Mouse (Mus musculus) testis, postnatal 14 days (tissue): ENCODE results near the gene Cbfa2t2.
A peak's percentile ranks its signal among the peaks of the same experiment; 100 is the strongest.

ENCODE experiments used
- DNase-seq: peaks from one replicate; pipeline ENCODE4 v3.0.0; 2021; ENCODE audit warnings: low spot score

Gene Cbfa2t2

DNA sequence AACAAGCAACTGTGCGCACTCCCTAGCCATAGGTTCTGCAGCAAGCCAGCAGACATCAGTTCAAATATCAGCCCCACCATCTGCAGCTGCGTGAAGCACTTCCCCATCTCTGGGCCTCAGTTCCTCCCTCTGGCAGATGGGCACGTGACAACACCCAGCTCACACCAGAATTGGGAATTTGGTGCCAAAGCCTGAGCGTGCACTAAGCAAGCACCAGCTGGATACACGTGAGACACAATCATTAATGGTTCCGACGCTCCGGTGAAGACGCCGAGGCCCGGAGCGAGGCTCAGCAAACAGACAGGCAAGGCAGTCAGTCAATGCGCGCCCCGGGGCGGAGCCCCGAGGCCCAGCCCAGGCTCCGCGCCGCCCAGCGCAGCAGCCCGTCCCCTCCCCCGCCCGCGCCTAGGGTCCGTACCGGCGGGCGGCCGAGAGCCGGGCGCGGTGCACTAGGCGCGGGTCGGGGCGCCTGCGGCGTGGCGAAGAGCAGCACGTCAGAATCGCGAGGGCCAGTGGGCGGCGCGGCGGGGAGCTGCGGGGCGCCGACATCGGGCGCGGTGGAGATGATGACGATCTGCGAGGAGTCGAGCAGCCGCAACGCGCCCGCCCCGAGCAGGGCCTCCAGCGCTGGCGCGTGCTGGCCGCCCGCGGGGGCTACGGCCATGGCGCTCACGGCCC, 132.9 kb downstream of the Cbfa2t2 start:
- DNase-seq = peak; percentile 62

GRCm38 (mm10) chr2:154569836-154570286, 133.6 kb downstream of the Cbfa2t2 start, which contains the start of gene E2f1:
E2f1 (minus strand) TSS chr2:154569892.
- peak; percentile 97 for DNase-seq

DNA sequence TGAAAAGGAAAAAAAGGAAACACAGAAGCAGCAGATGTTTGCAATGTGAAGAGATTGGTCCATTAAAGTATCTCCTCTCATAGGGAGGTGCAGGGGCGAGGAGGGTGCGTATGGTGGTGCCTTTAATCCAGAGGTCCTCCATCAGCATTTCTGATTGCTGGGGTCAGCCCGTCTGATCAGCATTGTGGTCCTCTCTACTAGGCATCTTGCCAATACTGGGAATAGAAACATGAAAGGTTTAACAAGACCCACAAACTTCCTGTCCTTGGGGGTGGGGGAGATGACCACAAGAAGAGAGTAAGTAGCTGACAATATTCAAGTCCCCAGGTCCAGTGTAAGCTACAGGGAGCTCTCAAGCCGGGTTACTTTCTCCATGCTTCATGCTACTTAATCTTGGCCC, 134.4 kb downstream of the Cbfa2t2 start:
- DNase-seq = no peak

- DNase-seq = no peak
These were observed 135.0 kb downstream of the Cbfa2t2 start for GRCm38 (mm10) chr2:154571266-154571665.

DNA sequence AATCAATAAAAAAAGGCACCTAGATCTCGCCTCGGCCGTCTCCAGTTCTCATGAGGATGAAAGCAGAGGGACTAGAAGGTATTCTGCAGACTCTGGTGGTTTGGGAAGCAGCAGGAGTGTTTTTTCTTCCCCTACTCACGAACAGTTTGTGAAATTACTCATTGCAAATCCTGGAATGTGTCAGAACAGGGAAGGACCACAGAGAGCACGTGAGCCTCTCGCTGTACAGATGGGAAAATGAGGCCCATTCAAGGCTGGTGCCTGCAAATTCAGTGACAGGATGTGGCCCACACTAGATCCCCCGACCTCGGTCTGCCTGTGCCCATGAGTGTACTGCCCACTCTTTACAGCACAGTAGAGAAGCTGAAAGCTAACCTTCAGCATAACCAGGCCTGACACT, 135.7 kb downstream of the Cbfa2t2 start:
- DNase-seq = no peak

DNA sequence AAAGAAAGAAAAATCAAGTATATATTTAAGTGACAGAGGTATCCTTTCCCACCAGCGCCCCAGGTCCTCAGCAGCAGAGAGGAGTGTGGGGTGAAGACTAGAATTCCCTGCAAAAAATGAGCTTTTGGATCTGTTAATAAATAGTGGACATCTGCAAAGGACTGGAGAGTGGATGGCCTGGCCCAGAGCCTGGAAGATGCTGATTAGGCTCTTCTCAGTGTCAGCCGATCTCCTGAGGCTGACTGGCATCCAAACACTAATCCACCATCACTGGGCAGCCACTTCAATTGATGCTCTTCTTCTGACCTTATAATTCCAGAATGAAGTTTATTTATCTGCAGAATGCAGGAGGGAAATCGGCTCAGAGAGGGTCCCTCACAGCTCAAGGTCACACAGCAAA, 136.7 kb downstream of the Cbfa2t2 start:
- no peak for DNase-seq

DNA sequence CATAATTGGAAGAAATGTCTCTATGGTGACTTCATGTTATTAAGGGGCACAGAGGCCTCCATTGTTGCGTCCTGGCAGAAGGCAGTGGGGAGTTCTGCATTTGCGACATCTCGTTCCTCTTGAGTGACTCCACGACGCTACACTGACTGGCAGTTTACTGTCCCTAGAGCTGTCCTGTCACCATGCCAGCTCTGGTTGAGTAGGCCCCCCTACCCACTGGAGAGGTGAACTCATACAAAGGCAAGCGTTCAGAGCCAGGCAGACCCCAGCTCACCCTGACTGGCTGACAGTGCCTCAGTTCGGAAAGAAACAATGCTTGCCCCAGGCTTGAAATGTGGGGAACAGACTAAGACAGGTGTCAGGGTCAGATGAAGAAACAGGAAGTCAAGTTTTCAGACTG, 138.0 kb downstream of the Cbfa2t2 start:
- DNase-seq = no peak

- no peak for DNase-seq
These were observed 140.8 kb downstream of the Cbfa2t2 start for GRCm38 (mm10) chr2:154576876-154577743.

DNA sequence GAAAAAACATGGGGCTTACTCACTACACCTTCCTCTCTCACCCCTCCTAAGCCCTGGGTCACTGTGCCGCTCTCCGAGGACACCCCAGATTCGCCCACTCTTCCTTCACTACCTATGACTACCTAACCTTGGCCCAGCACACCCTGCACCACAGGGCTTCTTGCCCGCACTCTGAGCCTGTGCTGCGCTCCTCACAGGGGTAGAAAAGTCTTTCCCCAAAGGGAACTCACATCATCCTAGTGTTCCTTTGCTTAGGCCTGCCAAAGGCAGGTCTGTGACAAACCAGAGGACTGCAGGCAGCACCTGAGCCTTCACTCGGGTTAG, 141.4 kb downstream of the Cbfa2t2 start:
- DNase-seq = no peak

DNA sequence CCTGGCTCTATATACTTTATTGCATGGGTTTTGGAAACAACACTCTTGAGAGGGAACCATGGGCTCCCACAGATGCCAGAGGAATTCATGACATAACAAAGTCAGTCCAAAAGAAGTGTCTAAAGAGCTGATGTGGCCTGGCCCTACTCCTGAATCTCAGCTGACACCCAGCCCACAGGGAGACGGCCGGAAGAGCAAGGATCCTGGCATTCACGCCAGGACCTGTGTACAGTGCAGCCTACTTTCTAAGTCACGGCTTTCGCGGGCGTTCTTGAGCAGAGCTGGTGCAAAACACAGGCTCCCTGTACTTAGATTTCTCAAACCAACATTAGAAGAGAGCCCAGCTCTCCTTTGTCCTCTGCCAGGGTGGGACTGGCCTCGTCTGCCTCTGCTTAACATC, 144.3 kb downstream of the Cbfa2t2 start:
- DNase-seq = no peak

DNA sequence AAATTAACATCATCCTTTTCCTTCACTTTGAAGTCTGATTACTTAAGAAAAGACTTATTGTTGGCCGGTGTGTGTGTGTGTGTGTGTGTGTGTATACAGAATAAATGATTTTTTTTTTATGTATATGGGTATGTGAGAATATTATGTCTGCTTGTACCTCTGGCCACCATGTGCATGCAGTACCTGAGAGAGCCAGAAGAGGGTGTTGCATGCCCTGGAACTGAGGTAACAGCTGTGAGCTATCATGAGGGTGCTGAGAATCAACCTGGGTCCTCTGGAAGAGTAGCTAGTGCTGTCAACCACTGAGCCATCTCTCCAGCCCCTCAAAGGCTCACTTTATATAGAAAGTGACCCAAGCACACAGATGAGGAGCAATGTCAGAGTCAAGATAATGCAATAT, 145.1 kb downstream of the Cbfa2t2 start:
- no peak for DNase-seq

GRCm38 (mm10) chr2:154583906-154584872, 147.9 kb downstream of the Cbfa2t2 start:
- no peak for DNase-seq

- DNase-seq = no peak
These were observed 148.8 kb downstream of the Cbfa2t2 start for GRCm38 (mm10) chr2:154584931-154585601.

- no peak for DNase-seq
These were observed 150.1 kb downstream of the Cbfa2t2 start for GRCm38 (mm10) chr2:154586405-154586804.
